13 mouse cellular contexts compared by ENCODE assay signal in genomic region chr16:12859714-12860355, GRCm38 (mm10).
DNase-seq lines count a peak whose midpoint lies in the region.
"Had no signal": no experiment of that assay in that cellular context is flagged by ENCODE, and none has a peak within 500 bp of the region (broad histone marks: within the 10 kb centered on the region; RNA-seq: fewer than 3 reads in every experiment).

No protein-coding gene starts in this region.

- intact Hi-C loops in gastrocnemius, postnatal 36 days (cut with DNase I) = no loop called here

- peak; percentile 49 to 67 for DNase-seq in frontal cortex, adult 2 months (ENCODE audit: extremely low spot score in 1 of 2, low spot score in 1 of 2)
- no peak for DNase-seq in frontal cortex, postnatal 14 days (ENCODE audit: low spot score in 2 of 2)
- DNase-seq in brain, adult 2 months (ENCODE audit: low read depth, low spot score) = peak; percentile 80
- DNase-seq in layer of hippocampus, postnatal 36 days = peak; percentile 14 to 30
- peak; percentile 24 to 32 for DNase-seq in right cerebral cortex, postnatal 10 days (ENCODE audit: low spot score in 2 of 2)
- no peak for DNase-seq in kidney, postnatal 36 days
- DNase-seq in gastrocnemius, postnatal 36 days = no peak
- DNase-seq: adrenal gland, postnatal 14 days; cerebellum, adult 11-12 months; cerebellum, postnatal 25 days; gastrocnemius, postnatal 14 days; liver, embryonic 13.5 days; thymus, postnatal 25 days had no signal

Comparison
In these comparisons a context has a peak if more than half of its experiments do, and no peak if none do; other contexts are left out.
1. DNase-seq: peak in frontal cortex, adult 2 months (2 of 2), brain, adult 2 months (single experiment), layer of hippocampus, postnatal 36 days (2 of 2) and right cerebral cortex, postnatal 10 days (2 of 2); none in frontal cortex, postnatal 14 days (0 of 2), kidney, postnatal 36 days (0 of 2) and gastrocnemius, postnatal 36 days (0 of 2).